Mouse (Mus musculus) lung, embryonic 14.5 days (tissue): ENCODE results near the gene Smpd2. TPM values are rescaled to one million over a fixed set of nuclear protein-coding genes. Genes with fewer than 3 reads are reported as not detected.

Experiments
- ATAC-seq: fragments of 200-750 bp; cut with Nextera tagmentation; 2 replicates; pipeline ENCODE4 v1.8.0; 2017; ENCODE audit warnings: mild to moderate bottlenecking, moderate TSS enrichment, moderate library complexity; ENCODE audit not compliant: insufficient read depth
- DNase-seq: peaks from one replicate; pipeline ENCODE4 v3.0.0-alpha.2; 2015
- H3K27ac ChIP-seq: fragments of 300-500 bp; sonication (generic); 2 replicates; pipeline ENCODE4 v1.5.1; 2014; ENCODE audit warnings: low read depth, mild to moderate bottlenecking, moderate library complexity
- H3K27me3 ChIP-seq: fragments of 300-500 bp; sonication (generic); 2 replicates; pipeline ENCODE4 v1.6.1; 2014; ENCODE audit warnings: low read length, control low read depth; ENCODE audit not compliant: insufficient read depth
- H3K36me3 ChIP-seq: fragments of 300-500 bp; sonication (generic); 2 replicates; pipeline ENCODE4 v1.6.1; 2014; ENCODE audit warnings: control low read depth; ENCODE audit not compliant: insufficient read depth
- H3K4me1 ChIP-seq: fragments of 300-500 bp; sonication (generic); 2 replicates; pipeline ENCODE4 v1.6.1; 2014; ENCODE audit warnings: antibody characterized with exemption, control low read depth; ENCODE audit not compliant: insufficient read depth
- H3K4me2 ChIP-seq: fragments of 300-500 bp; sonication (generic); 2 replicates; pipeline ENCODE4 v1.6.1; 2014; ENCODE audit warnings: mild to moderate bottlenecking
- H3K4me3 ChIP-seq: fragments of 300-500 bp; sonication (generic); 2 replicates; pipeline ENCODE4 v1.5.1; 2014; ENCODE audit warnings: low read depth, low read length
- H3K9ac ChIP-seq: fragments of 300-500 bp; sonication (generic); 2 replicates; pipeline ENCODE4 v1.6.1; 2014
- H3K9me3 ChIP-seq: fragments of 300-500 bp; sonication (generic); 2 replicates; pipeline ENCODE4 v1.6.1; 2016; ENCODE audit warnings: low read depth, low read length, control low read depth
- CTCF ChIP-seq: IDR thresholded peaks from 2 replicates; pipeline ENCODE4 v1.5.1; 2016; ENCODE audit warnings: antibody characterized with exemption, low read depth
- WGBS: fragments of 180-500 bp; shearing (Covaris S2); extraction: QIAGEN DNeasy Blood & Tissue Kit; methylation state at CpG from one replicate; pipeline ENCODE4 v1.1.7; 2014; 5-methylcytosine and 5-hydroxymethylcytosine counted together
- polyA plus RNA-seq: library from polyadenylated mRNA; unstranded; fragments of >200 nt; fragmentation: Nextera tagmentation; extraction: Ambion mirVana; gene quantifications from 2 replicates; pipeline ENCODE4 v1.2.1, GENCODE M21; 2014

Smpd2 gene
- polyA plus RNA-seq, 1 experiment from 2014 or later = 62.4 TPM

GRCm38 (mm10) chr10:41488877-41489276, 1.3 kb downstream of the Smpd2 start:
- Histone ChIP-seq H3K4me2 (peak overlapping the region; percentile 100), H3K9me3 (no peaks in the 10 kb centered on the region), H3K4me1 (peaks cover 4% of the 10 kb centered on the region), H3K36me3 (peaks cover 46% of the 10 kb centered on the region), H3K27me3 (no peaks in the 10 kb centered on the region), H3K27ac (peak overlapping the region; percentile 26; the same call in 1 of the 2 replicates), H3K9ac (peak overlapping the region; percentile 74), H3K4me3 (peak overlapping the region; percentile 67)
- 25% methylated on average over 7 of the region's 7 CpGs for WGBS
- DNase-seq (peak; percentile 28), ATAC-seq (no peak)
- no peak for TF ChIP-seq CTCF

GRCm38 (mm10) chr10:41486506-41487170, 3.5 kb downstream of the Smpd2 start:
- H3K27me3 ChIP-seq = no peaks in the 10 kb centered on the region
- H3K9me3 ChIP-seq = no peaks in the 10 kb centered on the region
- H3K4me3 ChIP-seq = no peak overlapping the region
- H3K9ac ChIP-seq = no peak overlapping the region
- no peak for ATAC-seq
- WGBS = 79% methylated on average over 14 of the region's 14 CpGs
- H3K36me3 ChIP-seq = peaks cover 69% of the 10 kb centered on the region
- no peak for TF ChIP-seq CTCF
- H3K4me2 ChIP-seq = no peak overlapping the region
- DNase-seq = no peak
- H3K4me1 ChIP-seq = peaks cover 4% of the 10 kb centered on the region
- no peak overlapping the region for H3K27ac ChIP-seq

GRCm38 (mm10) chr10:41485778-41486177, 4.4 kb downstream of the Smpd2 start:
- no peak for DNase-seq
- Histone ChIP-seq H3K4me1 (peaks cover 4% of the 10 kb centered on the region), H3K27me3 (no peaks in the 10 kb centered on the region), H3K36me3 (peaks cover 75% of the 10 kb centered on the region), H3K27ac (no peak overlapping the region), H3K9me3 (no peaks in the 10 kb centered on the region), H3K4me2 (no peak overlapping the region), H3K9ac (no peak overlapping the region), H3K4me3 (no peak overlapping the region)
- 85% methylated on average over 16 of the region's 16 CpGs for WGBS
- TF ChIP-seq CTCF = no peak
- no peak for ATAC-seq

GRCm38 (mm10) chr10:41482446-41482845, 7.7 kb downstream of the Smpd2 start:
- no peak overlapping the region for H3K4me3 ChIP-seq
- DNase-seq (no peak), ATAC-seq (no peak)
- no peaks in the 10 kb centered on the region for H3K9me3 ChIP-seq
- TF ChIP-seq CTCF = no peak
- no peak overlapping the region for H3K9ac ChIP-seq
- no peaks in the 10 kb centered on the region for H3K27me3 ChIP-seq
- H3K36me3 ChIP-seq = peaks cover 84% of the 10 kb centered on the region
- H3K4me1 ChIP-seq = peaks cover 4% of the 10 kb centered on the region; the same call in 1 of the 2 replicates
- H3K4me2 ChIP-seq = no peak overlapping the region
- no peak overlapping the region for H3K27ac ChIP-seq
- 88% methylated on average over 7 of the region's 7 CpGs for WGBS

- Histone ChIP-seq H3K36me3 (peaks cover 72% of the 10 kb centered on the region), H3K4me1 (peaks cover 4% of the 10 kb centered on the region; the same call in 1 of the 2 replicates), H3K4me3 (no peak overlapping the region), H3K9ac (no peak overlapping the region), H3K4me2 (0 out of 2 replicates have a peak overlapping the region, but pooled peaks have one; percentile 7), H3K27me3 (no peaks in the 10 kb centered on the region), H3K27ac (no peak overlapping the region), H3K9me3 (no peaks in the 10 kb centered on the region)
- peak; percentile 21 for DNase-seq
- TF ChIP-seq CTCF = no peak
- 57% methylated on average over 33 of the region's 33 CpGs for WGBS
- ATAC-seq = no peak
These were observed 9.0 kb downstream of the Smpd2 start for GRCm38 (mm10) chr10:41480938-41481880.

- no peak for ATAC-seq
- Histone ChIP-seq H3K27me3 (no peaks in the 10 kb centered on the region), H3K9me3 (no peaks in the 10 kb centered on the region), H3K4me3 (no peak overlapping the region), H3K4me1 (peaks cover 10% of the 10 kb centered on the region), H3K9ac (no peak overlapping the region), H3K27ac (no peak overlapping the region), H3K36me3 (peaks cover 59% of the 10 kb centered on the region), H3K4me2 (no peak overlapping the region)
- no peak for DNase-seq
- TF ChIP-seq CTCF = no peak
- WGBS = 75% methylated on average over 3 of the region's 3 CpGs
These were observed 10.2 kb downstream of the Smpd2 start for GRCm38 (mm10) chr10:41479961-41480360.
